In genomic region chr13:21710821-21711525, GRCm38 (mm10) we compare ENCODE assay signal across 8 mouse cellular contexts. TPM values are rescaled to one million over a fixed set of nuclear protein-coding genes. Genes with fewer than 3 reads are reported as not detected.
DNase-seq lines count a peak whose midpoint lies in the region; ATAC-seq and TF ChIP-seq lines count a peak whose summit lies in the region.

No protein-coding gene starts in this region.

- H3ac ChIP-seq in C2C12 (ENCODE audit: control insufficient read depth, insufficient read length, low read depth), result peak overlapping the region; percentile 20
- H3ac ChIP-seq in myocyte (ENCODE audit: control insufficient read depth, insufficient read length), result no peak overlapping the region

- H3K79me2 ChIP-seq in C2C12 (ENCODE audit: control insufficient read depth, insufficient read depth) (no peaks in the 10 kb centered on the region), myocyte (ENCODE audit: control insufficient read depth, insufficient read depth) (no peaks in the 10 kb centered on the region)
- no peaks in the 10 kb centered on the region for H3K79me2 ChIP-seq in liver, adult 2 months (ENCODE audit: control insufficient read depth, insufficient read depth, low read length)

- H3K27ac ChIP-seq in bone marrow macrophage, adult 2 months (ENCODE audit: insufficient read depth, low read depth, low read length), result no peak overlapping the region
- H3K27ac ChIP-seq in heart, embryonic 11.5 days (ENCODE audit: low read depth, low read length), result peak overlapping the region; percentile 41; the same call in 1 of the 2 replicates
- no peak overlapping the region for H3K27ac ChIP-seq in kidney, embryonic 14.5 days (ENCODE audit: low read depth, low read length)
- H3K27ac ChIP-seq in liver, adult 2 months (replicated peaks; ENCODE audit: insufficient read depth, low read depth, low read length), result peak overlapping the region; percentile 22

- no peaks in the 10 kb centered on the region for H3K4me1 ChIP-seq in bone marrow macrophage, adult 2 months (ENCODE audit: control insufficient read depth, insufficient read depth, low read length)
- peaks cover 5% of the 10 kb centered on the region for H3K4me1 ChIP-seq in heart, embryonic 11.5 days (ENCODE audit: control insufficient read depth, insufficient read depth, low read length)
- no peaks in the 10 kb centered on the region for H3K4me1 ChIP-seq in kidney, embryonic 14.5 days (ENCODE audit: control insufficient read depth, insufficient read depth, low read length)
- peaks cover 5% of the 10 kb centered on the region; the same call in 1 of the 2 replicates for H3K4me1 ChIP-seq in liver, adult 2 months (ENCODE audit: control insufficient read depth, insufficient read depth, low read length)

- peak overlapping the region; percentile 76 for H3K4me2 ChIP-seq in heart, embryonic 11.5 days
- peak overlapping the region; percentile 53 for H3K4me2 ChIP-seq in kidney, embryonic 14.5 days (replicated peaks; ENCODE audit: low read depth, low read length)
- peak overlapping the region; percentile 97 for H3K4me2 ChIP-seq in myocyte (ENCODE audit: low read depth)

- TF ChIP-seq CTCF in C2C12 (IDR thresholded peaks at IDR 0.05; ENCODE audit: control insufficient read depth, insufficient read depth, insufficient read length), result no peak
- no peak for TF ChIP-seq CTCF in bone marrow macrophage, adult 2 months (IDR thresholded peaks at IDR 0.05; ENCODE audit: low read depth, low read length)
- TF ChIP-seq CTCF in liver, adult 2 months (IDR thresholded peaks at IDR 0.05; ENCODE audit: low read depth, low read length), result 0 out of 2 replicates have a peak, but pooled peaks have one; percentile 6

- peak overlapping the region; percentile 71 for H3K9ac ChIP-seq in heart, embryonic 11.5 days (ENCODE audit: low read depth, low read length)
- H3K9ac ChIP-seq in kidney, embryonic 14.5 days (ENCODE audit: low read depth, low read length), result peak overlapping the region; percentile 44; the same call in 1 of the 2 replicates
- peak overlapping the region; percentile 73 for H3K9ac ChIP-seq in liver, adult 2 months (ENCODE audit: low read depth, low read length)

- H3K36me3 ChIP-seq in C2C12 (ENCODE audit: control insufficient read depth, insufficient read depth) (no peaks in the 10 kb centered on the region), myocyte (ENCODE audit: control insufficient read depth, insufficient read depth) (no peaks in the 10 kb centered on the region)
- H3K36me3 ChIP-seq in heart, embryonic 11.5 days (ENCODE audit: control insufficient read depth, insufficient read depth, low read length), result no peaks in the 10 kb centered on the region
- H3K36me3 ChIP-seq in kidney, embryonic 14.5 days (ENCODE audit: control insufficient read depth, insufficient read depth, low read length), result no peaks in the 10 kb centered on the region
- no peaks in the 10 kb centered on the region for H3K36me3 ChIP-seq in liver, adult 2 months (ENCODE audit: control insufficient read depth, insufficient read depth, low read length)

- peak; percentile 46 for ATAC-seq in erythroblast, adult 5-6 weeks (replicated peaks; ENCODE audit: low FRiP score, poor library complexity, severe bottlenecking)
- ATAC-seq in heart, embryonic 11.5 days (replicated peaks; ENCODE audit: insufficient number of reproducible peaks, low FRiP score, low TSS enrichment), result peak; percentile 79
- peak; percentile 71 for ATAC-seq in kidney, embryonic 14.5 days (ENCODE audit: low FRiP score, low TSS enrichment)

- TF ChIP-seq POLR2A in bone marrow macrophage, adult 2 months (IDR thresholded peaks at IDR 0.05; ENCODE audit: borderline replicate concordance, low read depth, low read length), result no peak
- TF ChIP-seq POLR2A in liver, adult 2 months (IDR thresholded peaks at IDR 0.05; ENCODE audit: extremely low read depth, insufficient read depth, low read length), result no peak
- no peak for TF ChIP-seq POLR2A in myocyte (IDR thresholded peaks at IDR 0.05; ENCODE audit: insufficient read length, low read depth)

- no peaks in the 10 kb centered on the region for H3K9me3 ChIP-seq in heart, embryonic 11.5 days (replicated peaks; ENCODE audit: control insufficient read depth, low read length)
- no peaks in the 10 kb centered on the region for H3K9me3 ChIP-seq in kidney, embryonic 14.5 days (ENCODE audit: control insufficient read depth, low read length)

- DNase-seq in liver, adult 2 months (ENCODE audit: extremely low read depth, low read depth, low spot score), result peak; percentile 70
- peak; percentile 78 to 84 for DNase-seq in spleen, postnatal 36 days (ENCODE audit: low spot score in 2 of 2)

- H3K27me3 ChIP-seq in C2C12 (ENCODE audit: control insufficient read depth, insufficient read depth, insufficient read length) (no peaks in the 10 kb centered on the region), myocyte (ENCODE audit: control insufficient read depth, insufficient read depth, insufficient read length) (no peaks in the 10 kb centered on the region)
- H3K27me3 ChIP-seq in heart, embryonic 11.5 days (ENCODE audit: control insufficient read depth, insufficient read depth, low read length), result no peaks in the 10 kb centered on the region
- H3K27me3 ChIP-seq in kidney, embryonic 14.5 days (ENCODE audit: control insufficient read depth, insufficient read depth, low read length), result no peaks in the 10 kb centered on the region
- no peaks in the 10 kb centered on the region for H3K27me3 ChIP-seq in liver, adult 2 months (ENCODE audit: control insufficient read depth, insufficient read depth, low read length)

- WGBS in heart, embryonic 11.5 days (ENCODE audit: insufficient replicate concordance), result 3% methylated on average over 22 of the region's 22 CpGs
- WGBS in kidney, embryonic 14.5 days, result 2% methylated on average over 22 of the region's 22 CpGs
- WGBS in liver, adult 2 months, result 4% methylated on average over 22 of the region's 22 CpGs

- H3K4me3 ChIP-seq in C2C12 (ENCODE audit: insufficient read depth, poor library complexity, severe bottlenecking), result peak overlapping the region; percentile 26
- H3K4me3 ChIP-seq in bone marrow macrophage, adult 2 months (ENCODE audit: insufficient read depth, low read length), result peak overlapping the region; percentile 70
- H3K4me3 ChIP-seq in heart, embryonic 11.5 days (ENCODE audit: low read depth, low read length), result peak overlapping the region; percentile 76
- peak overlapping the region; percentile 66 for H3K4me3 ChIP-seq in kidney, embryonic 14.5 days (ENCODE audit: low read length)
- H3K4me3 ChIP-seq in liver, adult 2 months (ENCODE audit: insufficient read depth, low read depth, low read length), result peak overlapping the region; percentile 56
- H3K4me3 ChIP-seq in myocyte, result peak overlapping the region; percentile 48

- H3K79me3 ChIP-seq in C2C12 (ENCODE audit: low read depth), result no peaks in the 10 kb centered on the region

RNA-seq across cellular contexts. Expression of gene Hist1h2bl, which starts 5.0 kb away (rescaled TPM):
- polyA plus RNA-seq in C2C12 (2012; fragmentation: generic; extraction: Trizol), result 9.1 TPM
- not detected in 2 replicates for polyA plus RNA-seq in bone marrow macrophage, adult 2 months (2012; ENCODE audit: insufficient read depth, insufficient read length, missing spikeins)
- total RNA-seq in erythroblast, adult 5-6 weeks (2015; ENCODE audit: low replicate concordance), result 91.5 and 110 TPM in 2 replicates
- 213 and 268 TPM in 2 replicates for total RNA-seq in erythroblast, adult 5-6 weeks (2017; ENCODE audit: low replicate concordance)
- polyA plus RNA-seq in heart, embryonic 11.5 days (2014; fragmentation: Nextera tagmentation; extraction: Ambion mirVana), result not detected in 2 replicates
- 3.3 and 5.5 TPM in 2 replicates for polyA plus RNA-seq in kidney, embryonic 14.5 days (2014; fragmentation: Nextera tagmentation; extraction: Ambion mirVana)
- total RNA-seq in liver, adult 2 months (2014; rRNA removed), result 1.4 and 1.5 TPM in 2 replicates
- polyA plus RNA-seq in liver, adult 2 months (2012; rRNA removed), result 0.90 TPM in 1 of 2 replicates, not detected in the other
- 2.7 TPM for polyA plus RNA-seq in myocyte (2012; fragmentation: generic; extraction: Trizol)

RNA-seq across cellular contexts. Expression of gene Hist1h2ai, which starts 5.2 kb away (rescaled TPM):
- polyA plus RNA-seq in C2C12 (2012; fragmentation: generic; extraction: Trizol) (15.6 TPM), myocyte (2012; fragmentation: generic; extraction: Trizol) (6.4 TPM)
- 4.0 TPM in 1 of 2 replicates, not detected in the other for polyA plus RNA-seq in bone marrow macrophage, adult 2 months (2012; ENCODE audit: insufficient read depth, insufficient read length, missing spikeins)
- 6.1 TPM in 1 of 2 replicates, not detected in the other for total RNA-seq in erythroblast, adult 5-6 weeks (2015; ENCODE audit: low replicate concordance)
- total RNA-seq in erythroblast, adult 5-6 weeks (2017; ENCODE audit: low replicate concordance), result 1,027 and 1,342 TPM in 2 replicates
- polyA plus RNA-seq in heart, embryonic 11.5 days (2014; fragmentation: Nextera tagmentation; extraction: Ambion mirVana), result 6.5 and 8.4 TPM in 2 replicates
- polyA plus RNA-seq in kidney, embryonic 14.5 days (2014; fragmentation: Nextera tagmentation; extraction: Ambion mirVana), result 28.1 and 88.2 TPM in 2 replicates
- 8.9 and 10.2 TPM in 2 replicates for total RNA-seq in liver, adult 2 months (2014; rRNA removed)
- 0.64 and 1.6 TPM in 2 replicates for polyA plus RNA-seq in liver, adult 2 months (2012; rRNA removed)

RNA-seq across cellular contexts. Expression of gene Hist1h3h, which starts 6.5 kb away (rescaled TPM):
- 15.6 TPM for polyA plus RNA-seq in C2C12 (2012; fragmentation: generic; extraction: Trizol)
- 6.9 TPM in 1 of 2 replicates, not detected in the other for polyA plus RNA-seq in bone marrow macrophage, adult 2 months (2012; ENCODE audit: insufficient read depth, insufficient read length, missing spikeins)
- total RNA-seq in erythroblast, adult 5-6 weeks (2015; ENCODE audit: low replicate concordance), result 16.7 TPM in 1 of 2 replicates, not detected in the other
- 69.1 and 159 TPM in 2 replicates for total RNA-seq in erythroblast, adult 5-6 weeks (2017; ENCODE audit: low replicate concordance)
- polyA plus RNA-seq in heart, embryonic 11.5 days (2014; fragmentation: Nextera tagmentation; extraction: Ambion mirVana), result 4.4 TPM in 1 of 2 replicates, not detected in the other
- polyA plus RNA-seq in kidney, embryonic 14.5 days (2014; fragmentation: Nextera tagmentation; extraction: Ambion mirVana), result 11.7 and 35.9 TPM in 2 replicates
- total RNA-seq in liver, adult 2 months (2014; rRNA removed), result 24.2 and 48.6 TPM in 2 replicates
- 1.8 TPM in 1 of 2 replicates, not detected in the other for polyA plus RNA-seq in liver, adult 2 months (2012; rRNA removed)
- polyA plus RNA-seq in myocyte (2012; fragmentation: generic; extraction: Trizol), result 9.0 TPM

RNA-seq across cellular contexts. Expression of gene Hist1h2bm, which starts 10.9 kb away (rescaled TPM):
- polyA plus RNA-seq in C2C12 (2012; fragmentation: generic; extraction: Trizol) (3.4 TPM), myocyte (2012; fragmentation: generic; extraction: Trizol) (1.3 TPM)
- polyA plus RNA-seq in bone marrow macrophage, adult 2 months (2012; ENCODE audit: insufficient read depth, insufficient read length, missing spikeins), result 2.1 TPM in 1 of 2 replicates, not detected in the other
- total RNA-seq in erythroblast, adult 5-6 weeks (2015; ENCODE audit: low replicate concordance), result 65.8 and 82.8 TPM in 2 replicates
- total RNA-seq in erythroblast, adult 5-6 weeks (2017; ENCODE audit: low replicate concordance), result 254 and 277 TPM in 2 replicates
- 1.4 and 1.6 TPM in 2 replicates for polyA plus RNA-seq in heart, embryonic 11.5 days (2014; fragmentation: Nextera tagmentation; extraction: Ambion mirVana)
- 6.8 and 12.6 TPM in 2 replicates for polyA plus RNA-seq in kidney, embryonic 14.5 days (2014; fragmentation: Nextera tagmentation; extraction: Ambion mirVana)
- total RNA-seq in liver, adult 2 months (2014; rRNA removed), result 2.8 and 7.2 TPM in 2 replicates
- polyA plus RNA-seq in liver, adult 2 months (2012; rRNA removed), result not detected in 2 replicates

RNA-seq across cellular contexts. Expression of gene Olfr1359, which starts 13.1 kb away (rescaled TPM):
- polyA plus RNA-seq in C2C12 (2012; fragmentation: generic; extraction: Trizol), result not detected
- polyA plus RNA-seq in bone marrow macrophage, adult 2 months (2012; ENCODE audit: insufficient read depth, insufficient read length, missing spikeins), result not detected in 2 replicates
- total RNA-seq in erythroblast, adult 5-6 weeks (2015; ENCODE audit: low replicate concordance), result not detected in 2 replicates
- 0.34 and 0.42 TPM in 2 replicates for total RNA-seq in erythroblast, adult 5-6 weeks (2017; ENCODE audit: low replicate concordance)
- polyA plus RNA-seq in heart, embryonic 11.5 days (2014; fragmentation: Nextera tagmentation; extraction: Ambion mirVana), result not detected in 2 replicates
- not detected in 2 replicates for polyA plus RNA-seq in kidney, embryonic 14.5 days (2014; fragmentation: Nextera tagmentation; extraction: Ambion mirVana)
- total RNA-seq in liver, adult 2 months (2014; rRNA removed), result not detected in 2 replicates
- polyA plus RNA-seq in liver, adult 2 months (2012; rRNA removed), result not detected in 2 replicates
- not detected for polyA plus RNA-seq in myocyte (2012; fragmentation: generic; extraction: Trizol)

Comparison
In these comparisons a context has a peak if more than half of its experiments do, and no peak if none do; other contexts are left out.
1. H3K4me3 ChIP-seq: peak in every context shown above with its lines; median percentile 76 in heart, embryonic 11.5 days; 70 in bone marrow macrophage, adult 2 months; 66 in kidney, embryonic 14.5 days; 56 in liver, adult 2 months; 48 in myocyte; 26 in C2C12.
2. H3K27ac ChIP-seq: peak in heart, embryonic 11.5 days (single experiment) and liver, adult 2 months (single experiment); none in bone marrow macrophage, adult 2 months (single experiment) and kidney, embryonic 14.5 days (single experiment).
3. Peak in every context shown above with its lines, with median percentiles within 50 percentile points of each other: ATAC-seq, H3K4me2 ChIP-seq and H3K9ac ChIP-seq.